Mouse (Mus musculus) WW6 (cell line): Measurements from ENCODE around the gene Dimt1.
"Not testable (repeated sequence)": the region's sequence is repeated elsewhere in the genome, so short reads cannot be mapped to it uniquely, and the experiment has no call there.

Experiments
- DNase-seq: peaks from one replicate; pipeline ENCODE4 v3.0.0-alpha.2; 2013; ENCODE audit warnings: low read depth, low spot score

Dimt1 gene

GRCm38 (mm10) chr13:106961496-106961895 lies 14.6 kb downstream of the Dimt1 start:
- no peak for DNase-seq

- no peak for DNase-seq
These were observed 50.0 kb downstream of the Dimt1 start for GRCm38 (mm10) chr13:106996891-106997290.

DNA sequence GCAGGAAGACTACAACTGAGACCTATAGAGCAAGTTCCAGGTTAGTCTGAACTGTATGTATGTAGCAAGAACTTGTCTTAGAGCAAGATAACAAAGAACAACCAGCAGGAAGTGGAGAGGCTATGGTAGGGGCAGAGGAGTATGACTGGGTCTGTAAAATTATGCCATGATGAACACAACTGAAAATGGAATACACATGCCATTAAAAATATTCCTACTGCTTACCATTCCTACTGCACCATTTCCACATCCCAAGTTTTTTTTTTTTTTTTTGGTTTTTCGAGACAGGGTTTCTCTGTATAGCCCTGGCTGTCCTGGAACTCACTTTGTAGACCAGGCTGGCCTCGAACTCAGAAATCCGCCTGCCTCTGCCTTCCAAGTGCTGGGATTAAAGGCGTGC lies 50.6 kb downstream of the Dimt1 start:
- DNase-seq = not testable (repeated sequence)

DNA sequence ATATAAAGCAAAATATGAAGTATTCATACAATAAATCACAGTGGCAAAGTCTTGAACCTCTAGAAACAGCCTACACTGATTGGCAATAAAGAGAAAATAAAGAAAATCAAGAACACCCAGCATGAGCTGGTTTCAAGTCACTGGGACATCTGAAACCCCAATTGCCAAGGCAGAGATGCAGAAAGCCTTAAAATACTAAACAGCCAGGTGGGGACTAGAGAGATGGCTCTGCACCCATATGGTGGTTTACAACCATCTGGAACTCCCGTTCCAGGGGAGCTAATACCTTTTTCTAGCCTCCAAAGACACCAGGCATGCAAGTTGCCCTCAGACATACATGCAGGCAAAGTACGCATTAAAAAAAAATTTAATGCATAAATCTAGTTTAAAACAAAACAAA lies 51.1 kb downstream of the Dimt1 start:
- DNase-seq = no peak

DNA sequence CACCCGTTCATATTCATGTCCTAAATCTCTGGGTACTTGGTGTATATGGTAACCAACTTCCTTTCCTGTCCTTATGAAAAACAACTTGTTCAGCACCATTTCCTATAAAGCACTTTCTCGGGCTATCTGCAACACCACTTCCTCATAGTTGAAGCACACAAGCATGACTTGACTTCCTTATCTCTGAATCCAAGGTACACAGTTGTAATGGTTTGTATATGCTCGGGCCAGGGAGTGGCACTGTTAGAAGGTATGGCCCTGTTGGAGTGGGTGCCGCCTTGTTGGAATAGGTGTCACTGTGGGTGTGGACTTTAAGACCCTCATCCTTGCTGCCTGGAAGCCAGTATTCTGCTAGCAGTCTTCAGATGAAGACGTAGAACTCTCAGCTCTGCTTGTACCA lies 51.7 kb downstream of the Dimt1 start:
- DNase-seq = no peak

- no peak for DNase-seq
These were observed 56.3 kb downstream of the Dimt1 start for GRCm38 (mm10) chr13:107003211-107003610.

DNA sequence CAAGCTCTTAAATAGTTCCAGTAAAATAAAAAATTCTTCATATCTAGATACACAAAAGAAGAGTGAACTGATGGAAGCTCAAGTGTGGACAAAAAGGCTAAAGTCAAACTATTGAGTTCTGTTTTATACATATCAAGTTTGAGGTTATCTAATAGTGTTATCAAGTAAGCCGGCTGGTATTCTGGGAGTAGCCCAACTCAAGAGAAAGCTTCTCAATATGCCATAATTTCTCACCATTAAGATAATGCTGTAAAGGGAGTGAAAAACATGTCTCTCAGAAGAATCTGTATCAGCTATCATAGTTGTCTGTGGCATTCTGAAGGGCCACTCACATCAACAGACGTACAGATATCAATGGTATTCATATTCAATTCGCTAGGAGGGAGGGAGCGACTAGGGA lies 61.2 kb downstream of the Dimt1 start:
- no peak for DNase-seq
